Mouse (Mus musculus): ENCODE results near the gene Dlx3. TPM values are rescaled to one million over a fixed set of nuclear protein-coding genes. Genes with fewer than 3 reads are reported as not detected.

Gene Dlx3
- polyA plus RNA-seq, 2 experiments = 0.01 TPM; not detected in 1

DNA sequence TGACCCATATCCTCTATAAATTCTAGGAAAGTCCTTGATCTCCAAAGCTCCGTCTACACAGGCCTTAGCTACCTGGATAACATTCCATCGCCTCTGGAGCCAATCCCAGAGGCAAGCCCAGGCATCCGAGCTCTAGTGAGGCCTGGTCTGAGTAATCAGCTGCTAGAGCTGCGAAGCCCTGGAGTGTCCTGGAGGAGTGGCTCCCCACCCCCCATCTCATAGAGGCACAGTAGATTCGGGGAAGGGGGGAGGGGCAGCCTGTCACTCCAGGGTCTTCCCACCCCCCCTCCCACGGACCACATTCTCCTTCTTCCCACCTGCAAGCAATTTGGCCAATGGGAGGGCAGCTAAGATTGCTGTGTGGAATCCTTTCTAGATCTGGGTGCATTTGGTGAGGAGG is 17.4 kb downstream of the Dlx3 start:
- DNase-seq (ENCODE audit: low read depth in 3 of 3, low spot score in 3 of 3) (no peak), ATAC-seq (ENCODE audit: insufficient read depth) (no peak)
- H3K9ac ChIP-seq (replicated peaks) = no peak overlapping the region
- no peaks in the 10 kb centered on the region for H3K36me3 ChIP-seq (replicated peaks; ENCODE audit: control insufficient read depth, insufficient read depth, low read depth)
- no peak overlapping the region for H3K4me3 ChIP-seq (ENCODE audit: insufficient read depth in 1 of 2, low read depth in 2 of 2, low read length in 2 of 2)
- H3K27me3 ChIP-seq (ENCODE audit: control insufficient read depth, insufficient read depth, low read length) = peaks cover 46% of the 10 kb centered on the region
- TF ChIP-seq EP300 (IDR thresholded peaks at IDR 0.05; ENCODE audit: low read depth) = no peak
- TF ChIP-seq CTCF (IDR thresholded peaks at IDR 0.05; ENCODE audit: low read depth) = no peak
- WGBS (ENCODE audit: insufficient replicate concordance) = 18% methylated on average over 6 of the region's 6 CpGs
- H3K27ac ChIP-seq = no peak overlapping the region
- no peaks in the 10 kb centered on the region for H3K9me3 ChIP-seq (ENCODE audit: control insufficient read depth, low read length)
- no peak overlapping the region for H3K4me2 ChIP-seq (ENCODE audit: low read depth)
- no peaks in the 10 kb centered on the region for H3K4me1 ChIP-seq (replicated peaks; ENCODE audit: control insufficient read depth in 2 of 2, insufficient read depth in 2 of 2, low read length in 1 of 2)

DNA sequence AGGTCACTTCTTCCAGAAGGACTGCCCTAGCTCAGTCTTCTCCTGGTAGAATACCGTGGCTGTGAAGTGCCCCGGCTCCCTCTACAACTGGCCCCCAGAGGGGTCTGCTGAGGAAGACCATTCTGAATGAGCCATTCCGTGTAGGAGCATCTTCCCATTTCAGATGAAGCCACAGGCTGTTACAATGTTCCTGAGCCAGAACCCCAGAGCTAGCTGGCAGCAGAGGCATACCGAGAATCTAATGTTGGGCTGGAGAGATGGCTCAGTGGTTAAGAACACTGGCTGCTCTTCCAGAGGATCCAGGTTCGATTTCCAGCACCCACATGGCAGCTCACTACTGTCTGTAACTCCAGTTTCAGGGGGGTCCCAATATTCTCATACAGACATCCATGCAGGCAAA is 20.0 kb downstream of the Dlx3 start:
- Histone ChIP-seq H3K4me2 (ENCODE audit: low read depth) (no peak overlapping the region), H3K9me3 (ENCODE audit: control insufficient read depth, low read length) (no peaks in the 10 kb centered on the region), H3K4me1 (replicated peaks; ENCODE audit: control insufficient read depth in 2 of 2, insufficient read depth in 2 of 2, low read length in 1 of 2) (no peaks in the 10 kb centered on the region), H3K4me3 (ENCODE audit: insufficient read depth in 1 of 2, low read depth in 2 of 2, low read length in 2 of 2) (no peak overlapping the region), H3K36me3 (replicated peaks; ENCODE audit: control insufficient read depth, insufficient read depth, low read depth) (no peaks in the 10 kb centered on the region), H3K9ac (replicated peaks) (no peak overlapping the region), H3K27me3 (ENCODE audit: control insufficient read depth, insufficient read depth, low read length) (peaks cover 72% of the 10 kb centered on the region), H3K27ac (no peak overlapping the region)
- no peak for TF ChIP-seq CTCF (IDR thresholded peaks at IDR 0.05; ENCODE audit: low read depth)
- TF ChIP-seq EP300 (IDR thresholded peaks at IDR 0.05; ENCODE audit: low read depth) = no peak
- WGBS (ENCODE audit: insufficient replicate concordance) = 40% methylated on average over 5 of the region's 5 CpGs
- no peak for ATAC-seq (ENCODE audit: insufficient read depth)
- no peak for DNase-seq (ENCODE audit: low read depth in 3 of 3, low spot score in 3 of 3)

DNA sequence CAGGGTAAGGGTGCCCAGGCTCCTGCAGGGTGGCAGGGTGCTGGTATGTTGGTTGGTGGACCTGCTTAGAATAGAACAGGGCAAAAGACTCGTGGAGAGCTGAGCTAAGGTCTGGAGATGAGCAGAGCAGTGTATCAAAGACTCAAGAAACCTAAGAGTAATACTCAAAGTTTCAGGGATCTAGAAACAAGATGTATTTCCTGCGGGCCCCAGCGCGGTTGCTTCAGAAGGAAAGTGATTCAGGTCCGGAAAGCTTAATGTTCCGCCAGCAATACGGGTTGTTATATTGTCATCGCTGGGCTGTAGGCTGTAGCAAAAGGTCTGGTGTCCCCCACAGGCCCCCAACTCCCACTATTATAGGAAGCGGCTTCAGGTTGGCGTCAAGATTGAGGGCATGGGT is 22.3 kb downstream of the Dlx3 start:
- H3K9ac ChIP-seq (replicated peaks) = no peak overlapping the region
- H3K4me1 ChIP-seq (replicated peaks; ENCODE audit: control insufficient read depth in 2 of 2, insufficient read depth in 2 of 2, low read length in 1 of 2) = no peaks in the 10 kb centered on the region
- WGBS (ENCODE audit: insufficient replicate concordance) = 9% methylated on average over 10 of the region's 10 CpGs
- H3K9me3 ChIP-seq (ENCODE audit: control insufficient read depth, low read length) = no peaks in the 10 kb centered on the region
- TF ChIP-seq EP300 (IDR thresholded peaks at IDR 0.05; ENCODE audit: low read depth) (no peak), CTCF (IDR thresholded peaks at IDR 0.05; ENCODE audit: low read depth) (no peak)
- H3K36me3 ChIP-seq (replicated peaks; ENCODE audit: control insufficient read depth, insufficient read depth, low read depth) = no peaks in the 10 kb centered on the region
- no peak overlapping the region for H3K4me2 ChIP-seq (ENCODE audit: low read depth)
- peaks cover 93% of the 10 kb centered on the region for H3K27me3 ChIP-seq (ENCODE audit: control insufficient read depth, insufficient read depth, low read length)
- no peak for DNase-seq (ENCODE audit: low read depth in 3 of 3, low spot score in 3 of 3)
- no peak overlapping the region for H3K4me3 ChIP-seq (ENCODE audit: insufficient read depth in 1 of 2, low read depth in 2 of 2, low read length in 2 of 2)
- ATAC-seq (ENCODE audit: insufficient read depth) = no peak
- H3K27ac ChIP-seq = no peak overlapping the region

DNA sequence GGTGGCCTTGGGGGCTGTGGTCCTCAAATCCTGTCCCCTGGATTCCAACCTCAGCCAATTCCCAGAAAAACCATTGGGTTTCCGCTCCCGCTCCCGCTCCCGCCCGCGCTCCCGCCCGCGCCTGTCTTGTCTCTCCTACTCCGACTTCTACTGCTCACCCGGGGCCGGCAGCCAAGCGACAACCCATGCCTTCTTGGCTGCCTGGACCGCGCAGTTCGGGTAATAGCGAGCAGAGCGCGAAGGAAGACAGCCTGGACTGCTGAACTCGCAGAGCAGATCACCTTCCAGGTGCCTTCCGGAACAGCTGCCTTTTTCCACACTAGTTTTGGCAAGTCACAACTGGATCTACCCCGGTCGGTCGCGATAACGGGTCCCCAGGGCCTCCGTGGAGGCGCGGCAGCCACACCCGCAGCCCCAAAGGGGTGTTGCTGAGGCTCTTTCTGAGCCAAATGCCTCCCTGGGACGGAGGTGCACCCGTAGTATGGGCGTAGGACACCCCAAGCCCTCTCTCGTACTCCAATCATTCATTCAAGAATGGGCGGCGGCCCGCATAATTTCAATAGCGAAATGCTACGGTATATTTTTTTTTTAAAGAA is 23.2 kb downstream of the Dlx3 start:
- Histone ChIP-seq H3K9me3 (ENCODE audit: control insufficient read depth, low read length) (no peaks in the 10 kb centered on the region), H3K27ac (no peak overlapping the region), H3K4me2 (ENCODE audit: low read depth) (no peak overlapping the region), H3K9ac (replicated peaks) (no peak overlapping the region), H3K4me3 (ENCODE audit: insufficient read depth in 1 of 2, low read depth in 2 of 2, low read length in 2 of 2) (no peak overlapping the region), H3K27me3 (ENCODE audit: control insufficient read depth, insufficient read depth, low read length) (peaks cover 94% of the 10 kb centered on the region), H3K36me3 (replicated peaks; ENCODE audit: control insufficient read depth, insufficient read depth, low read depth) (no peaks in the 10 kb centered on the region), H3K4me1 (replicated peaks; ENCODE audit: control insufficient read depth in 2 of 2, insufficient read depth in 2 of 2, low read length in 1 of 2) (no peaks in the 10 kb centered on the region)
- no peak for TF ChIP-seq CTCF (IDR thresholded peaks at IDR 0.05; ENCODE audit: low read depth)
- TF ChIP-seq EP300 (IDR thresholded peaks at IDR 0.05; ENCODE audit: low read depth) = no peak
- peak in 1 of 3 experiments; percentile 9 for DNase-seq (ENCODE audit: low read depth in 3 of 3, low spot score in 3 of 3)
- ATAC-seq (ENCODE audit: insufficient read depth) = no peak
- WGBS (ENCODE audit: insufficient replicate concordance) = 4% methylated on average over 39 of the region's 39 CpGs

DNA sequence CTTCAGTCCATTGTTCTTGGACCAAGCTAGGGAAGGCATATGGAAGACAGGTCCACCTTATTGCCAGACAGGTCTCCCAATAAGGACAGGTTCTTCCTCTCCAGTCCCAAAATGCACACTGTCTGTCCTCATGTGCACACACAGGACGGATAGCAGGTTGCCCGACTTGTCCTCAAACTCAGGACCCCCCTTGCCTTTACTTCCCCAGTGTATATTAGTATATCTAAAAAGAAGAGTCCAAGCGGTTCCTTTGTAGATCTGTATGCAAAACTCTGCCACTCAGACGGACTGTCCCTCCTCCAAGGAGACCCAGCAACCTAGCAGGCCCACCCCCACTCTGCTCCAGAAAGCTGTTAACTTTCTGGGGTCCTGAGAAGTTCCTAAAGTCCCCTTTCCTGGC is 23.7 kb downstream of the Dlx3 start:
- H3K36me3 ChIP-seq (replicated peaks; ENCODE audit: control insufficient read depth, insufficient read depth, low read depth) = no peaks in the 10 kb centered on the region
- no peaks in the 10 kb centered on the region for H3K4me1 ChIP-seq (replicated peaks; ENCODE audit: control insufficient read depth in 2 of 2, insufficient read depth in 2 of 2, low read length in 1 of 2)
- ATAC-seq (ENCODE audit: insufficient read depth) = no peak
- H3K9me3 ChIP-seq (ENCODE audit: control insufficient read depth, low read length) = no peaks in the 10 kb centered on the region
- no peak for DNase-seq (ENCODE audit: low read depth in 3 of 3, low spot score in 3 of 3)
- H3K4me2 ChIP-seq (ENCODE audit: low read depth) = no peak overlapping the region
- H3K4me3 ChIP-seq (ENCODE audit: insufficient read depth in 1 of 2, low read depth in 2 of 2, low read length in 2 of 2) = no peak overlapping the region
- no peak for TF ChIP-seq EP300 (IDR thresholded peaks at IDR 0.05; ENCODE audit: low read depth)
- no peak for TF ChIP-seq CTCF (IDR thresholded peaks at IDR 0.05; ENCODE audit: low read depth)
- H3K27ac ChIP-seq = no peak overlapping the region
- no peak overlapping the region for H3K9ac ChIP-seq (replicated peaks)
- WGBS (ENCODE audit: insufficient replicate concordance) = 13% methylated on average over 4 of the region's 4 CpGs
- H3K27me3 ChIP-seq (ENCODE audit: control insufficient read depth, insufficient read depth, low read length) = peaks cover 94% of the 10 kb centered on the region

All from liver, embryonic 14.5 days (tissue).